Mouse (Mus musculus) adrenal gland, postnatal 36 days (tissue): ENCODE data around the gene Syngr2. TPM values are rescaled to one million over a fixed set of nuclear protein-coding genes. Genes with fewer than 3 reads are reported as not detected.
"Not testable (repeated sequence)": the region's sequence is repeated elsewhere in the genome, so short reads cannot be mapped to it uniquely, and the experiment has no call there.

Experiments used
- DNase-seq, 2 experiments: peaks; one replicate each; pipeline ENCODE4 v3.0.0; 2021; ENCODE audit warnings: mixed read lengths in 1 of 2
- total RNA-seq, 2 experiments: library from RNA; stranded (reverse); gene quantifications; 2 replicates each; pipeline ENCODE4 v1.2.3; 2021

Gene Syngr2
- total RNA-seq, 2 experiments from 2014 or later, result 80.4 to 97.8 TPM

- DNase-seq, result peak; percentile 94 to 95
These were observed 28.8 kb upstream of the Syngr2 start for GRCm38 (mm10) chr11:117780582-117781111.

- peak; percentile 93 for DNase-seq
These were observed 28.2 kb upstream of the Syngr2 start for GRCm38 (mm10) chr11:117781199-117781821.

- peak; percentile 54 to 75 for DNase-seq
These were observed 27.3 kb upstream of the Syngr2 start, which contains the start of the genes Tmc8 and Tmc6 for GRCm38 (mm10) chr11:117781993-117782704. TSS of gene Tmc8 (plus strand) at chr11:117782076. TSS of gene Tmc6 (minus strand) at chr11:117782198.

GRCm38 (mm10) chr11:117782705-117783034, 26.8 kb upstream of the Syngr2 start:
- no peak for DNase-seq

- DNase-seq, result peak; percentile 48 to 75
These were observed 26.4 kb upstream of the Syngr2 start for GRCm38 (mm10) chr11:117783089-117783488.

GRCm38 (mm10) chr11:117783683-117784309, 25.7 kb upstream of the Syngr2 start:
- DNase-seq, result peak; percentile 31 to 55

- DNase-seq, result peak; percentile 74 to 78
These were observed 23.2 kb upstream of the Syngr2 start for GRCm38 (mm10) chr11:117786294-117786693.

- DNase-seq, result not testable (repeated sequence)
These were observed 21.0 kb upstream of the Syngr2 start for GRCm38 (mm10) chr11:117788481-117788880.

- peak; percentile 74 to 83 for DNase-seq
These were observed 19.2 kb upstream of the Syngr2 start for GRCm38 (mm10) chr11:117790286-117790685.

GRCm38 (mm10) chr11:117790703-117791440, 18.6 kb upstream of the Syngr2 start:
- no peak for DNase-seq

GRCm38 (mm10) chr11:117791441-117791761, 18.1 kb upstream of the Syngr2 start:
- no peak for DNase-seq

- DNase-seq, result peak; percentile 59 to 70
These were observed 17.1 kb upstream of the Syngr2 start for GRCm38 (mm10) chr11:117792281-117792888.

GRCm38 (mm10) chr11:117794035-117794551, 15.4 kb upstream of the Syngr2 start:
- DNase-seq, result no peak

GRCm38 (mm10) chr11:117796954-117797353, 12.5 kb upstream of the Syngr2 start:
- no peak for DNase-seq

GRCm38 (mm10) chr11:117797511-117798159, 11.8 kb upstream of the Syngr2 start, which contains the start of gene 6030468B19Rik:
TSS of gene 6030468B19Rik (plus strand) at chr11:117797660.
- DNase-seq, result no peak

GRCm38 (mm10) chr11:117798160-117798541, 11.3 kb upstream of the Syngr2 start:
- DNase-seq, result no peak

- DNase-seq, result no peak
These were observed 10.3 kb upstream of the Syngr2 start for GRCm38 (mm10) chr11:117799174-117799573.

- no peak for DNase-seq
These were observed 9.4 kb upstream of the Syngr2 start for GRCm38 (mm10) chr11:117800038-117800437.

GRCm38 (mm10) chr11:117801650-117802049, 7.8 kb upstream of the Syngr2 start:
- no peak for DNase-seq

- DNase-seq, result no peak
These were observed 6.2 kb upstream of the Syngr2 start for GRCm38 (mm10) chr11:117803166-117803688.

GRCm38 (mm10) chr11:117806781-117807180, 2.7 kb upstream of the Syngr2 start:
- DNase-seq, result no peak
